Mouse (Mus musculus): ENCODE data around the gene Diras2. TPM values are rescaled to one million over a fixed set of nuclear protein-coding genes. Genes with fewer than 3 reads are reported as not detected.

The Diras2 gene
- polyA plus RNA-seq, 1 experiment from 2014 or later, result 0.40 TPM

Other genes starting within 250 kb of the Diras2 start
- gene Syk, start 51.9 kb upstream of the Diras2 start, polyA plus RNA-seq (2015; fragmentation: Nextera tagmentation; extraction: Ambion mirVana), result 7.4 and 7.5 TPM in 2 replicates

All from kidney, embryonic 15.5 days (tissue).